Mouse (Mus musculus): ENCODE results near the gene Rps18. TPM values are rescaled to one million over a fixed set of nuclear protein-coding genes. Genes with fewer than 3 reads are reported as not detected.
A peak's percentile ranks its signal among the peaks of the same experiment; 100 is the strongest.
"Not testable (repeated sequence)": the region's sequence is repeated elsewhere in the genome, so short reads cannot be mapped to it uniquely, and the experiment has no call there.

Rps18 gene
- polyA plus RNA-seq, 1 experiment from 2014 or later: 2,437 TPM

- peak overlapping the region; percentile 0; the same call in 1 of the 2 replicates for H3K4me3 ChIP-seq (ENCODE audit: low read depth, low read length)
- no peak for ATAC-seq (replicated peaks; ENCODE audit: low FRiP score, low TSS enrichment, low read depth)
- H3K36me3 ChIP-seq (ENCODE audit: control insufficient read depth, insufficient read depth, low read length): peaks cover 41% of the 10 kb centered on the region
- H3K4me2 ChIP-seq (ENCODE audit: low read length): peak overlapping the region; percentile 99
- no peak overlapping the region for H3K27ac ChIP-seq (ENCODE audit: low read depth)
- 78% methylated on average over 3 of the region's 3 CpGs for WGBS
- no peak for DNase-seq (ENCODE audit: low spot score)
- peak overlapping the region; percentile 32; the same call in 1 of the 2 replicates for H3K9ac ChIP-seq (ENCODE audit: low read length)
- H3K9me3 ChIP-seq (ENCODE audit: control insufficient read depth, low read length): no peaks in the 10 kb centered on the region
- H3K4me1 ChIP-seq (replicated peaks; ENCODE audit: control insufficient read depth, insufficient read depth, low read length): peaks cover 48% of the 10 kb centered on the region
- H3K27me3 ChIP-seq (replicated peaks; ENCODE audit: control insufficient read depth, insufficient read depth, low read length): no peaks in the 10 kb centered on the region
These were observed 2.5 kb downstream of the Rps18 start for GRCm38 (mm10) chr17:33953310-33953709.

GRCm38 (mm10) chr17:33952879-33953278, 2.9 kb downstream of the Rps18 start:
- H3K36me3 ChIP-seq (ENCODE audit: control insufficient read depth, insufficient read depth, low read length): peaks cover 46% of the 10 kb centered on the region
- H3K27me3 ChIP-seq (replicated peaks; ENCODE audit: control insufficient read depth, insufficient read depth, low read length): no peaks in the 10 kb centered on the region
- no peak for ATAC-seq (replicated peaks; ENCODE audit: low FRiP score, low TSS enrichment, low read depth)
- no peaks in the 10 kb centered on the region for H3K9me3 ChIP-seq (ENCODE audit: control insufficient read depth, low read length)
- H3K4me3 ChIP-seq (ENCODE audit: low read depth, low read length): peak overlapping the region; percentile 6; the same call in 1 of the 2 replicates
- peak overlapping the region; percentile 99 for H3K4me2 ChIP-seq (ENCODE audit: low read length)
- 77% methylated on average over 4 of the region's 4 CpGs for whole genome bisulfite sequencing
- peaks cover 48% of the 10 kb centered on the region for H3K4me1 ChIP-seq (replicated peaks; ENCODE audit: control insufficient read depth, insufficient read depth, low read length)
- peak overlapping the region; percentile 32 for H3K9ac ChIP-seq (ENCODE audit: low read length)
- no peak overlapping the region for H3K27ac ChIP-seq (ENCODE audit: low read depth)
- DNase-seq (ENCODE audit: low spot score): no peak

- H3K9ac ChIP-seq (ENCODE audit: low read length); DNase-seq (ENCODE audit: low spot score); H3K27ac ChIP-seq (ENCODE audit: low read depth); H3K27me3 ChIP-seq (replicated peaks; ENCODE audit: control insufficient read depth, insufficient read depth, low read length); H3K9me3 ChIP-seq (ENCODE audit: control insufficient read depth, low read length); ATAC-seq (replicated peaks; ENCODE audit: low FRiP score, low TSS enrichment, low read depth): not testable (repeated sequence)
- WGBS: 82% methylated on average over 13 of the region's 13 CpGs
- H3K4me3 ChIP-seq (ENCODE audit: low read depth, low read length): peak overlapping the region; percentile 45
- peak overlapping the region; percentile 82 for H3K4me2 ChIP-seq (ENCODE audit: low read length)
- peaks cover 48% of the 10 kb centered on the region for H3K4me1 ChIP-seq (replicated peaks; ENCODE audit: control insufficient read depth, insufficient read depth, low read length)
- peaks cover 50% of the 10 kb centered on the region for H3K36me3 ChIP-seq (ENCODE audit: control insufficient read depth, insufficient read depth, low read length)
These were observed 3.8 kb downstream of the Rps18 start for GRCm38 (mm10) chr17:33952015-33952414.

GRCm38 (mm10) chr17:33951021-33951946, 4.5 kb downstream of the Rps18 start, which contains the start of gene B3galt4:
Gene B3galt4 (minus strand): TSS chr17:33951488.
- Histone ChIP-seq H3K27ac (ENCODE audit: low read depth) (peak within 1 kb of the TSS; percentile 92), H3K4me1 (replicated peaks; ENCODE audit: control insufficient read depth, insufficient read depth, low read length) (peaks cover 42% of the 10 kb centered on the region), H3K27me3 (replicated peaks; ENCODE audit: control insufficient read depth, insufficient read depth, low read length) (no peaks in the 10 kb centered on the region), H3K4me2 (ENCODE audit: low read length) (peak within 1 kb of the TSS; percentile 82), H3K9ac (ENCODE audit: low read length) (peak within 1 kb of the TSS; percentile 55), H3K9me3 (ENCODE audit: control insufficient read depth, low read length) (no peaks in the 10 kb centered on the region), H3K36me3 (ENCODE audit: control insufficient read depth, insufficient read depth, low read length) (peaks cover 56% of the 10 kb centered on the region), H3K4me3 (ENCODE audit: low read depth, low read length) (peak within 1 kb of the TSS; percentile 45)
- peak; percentile 91 for DNase-seq (ENCODE audit: low spot score)
- under 1% methylated on average over 45 of the region's 45 CpGs for WGBS
- ATAC-seq (replicated peaks; ENCODE audit: low FRiP score, low TSS enrichment, low read depth): peak; percentile 75

GRCm38 (mm10) chr17:33950131-33950625, 5.6 kb downstream of the Rps18 start:
- Histone ChIP-seq H3K4me2 (ENCODE audit: low read length) (peak overlapping the region; percentile 82), H3K4me1 (replicated peaks; ENCODE audit: control insufficient read depth, insufficient read depth, low read length) (peaks cover 41% of the 10 kb centered on the region), H3K4me3 (ENCODE audit: low read depth, low read length) (peak overlapping the region; percentile 45; the same call in 1 of the 2 replicates), H3K36me3 (ENCODE audit: control insufficient read depth, insufficient read depth, low read length) (peaks cover 66% of the 10 kb centered on the region), H3K9me3 (ENCODE audit: control insufficient read depth, low read length) (no peaks in the 10 kb centered on the region), H3K27me3 (replicated peaks; ENCODE audit: control insufficient read depth, insufficient read depth, low read length) (no peaks in the 10 kb centered on the region), H3K9ac (ENCODE audit: low read length) (no peak overlapping the region), H3K27ac (ENCODE audit: low read depth) (no peak overlapping the region)
- DNase-seq (ENCODE audit: low spot score) (no peak), ATAC-seq (replicated peaks; ENCODE audit: low FRiP score, low TSS enrichment, low read depth) (no peak; the same call in 1 of the 2 replicates)
- WGBS: 78% methylated on average over 10 of the region's 10 CpGs

- DNase-seq (ENCODE audit: low spot score) (no peak), ATAC-seq (replicated peaks; ENCODE audit: low FRiP score, low TSS enrichment, low read depth) (no peak)
- no peak overlapping the region for H3K4me2 ChIP-seq (ENCODE audit: low read length)
- H3K36me3 ChIP-seq (ENCODE audit: control insufficient read depth, insufficient read depth, low read length): peaks cover 71% of the 10 kb centered on the region
- H3K9ac ChIP-seq (ENCODE audit: low read length): no peak overlapping the region
- no peaks in the 10 kb centered on the region for H3K9me3 ChIP-seq (ENCODE audit: control insufficient read depth, low read length)
- WGBS: 80% methylated on average over 19 of the region's 19 CpGs
- H3K27ac ChIP-seq (ENCODE audit: low read depth): no peak overlapping the region
- H3K27me3 ChIP-seq (replicated peaks; ENCODE audit: control insufficient read depth, insufficient read depth, low read length): no peaks in the 10 kb centered on the region
- no peak overlapping the region for H3K4me3 ChIP-seq (ENCODE audit: low read depth, low read length)
- H3K4me1 ChIP-seq (replicated peaks; ENCODE audit: control insufficient read depth, insufficient read depth, low read length): peaks cover 34% of the 10 kb centered on the region
These were observed 6.8 kb downstream of the Rps18 start for GRCm38 (mm10) chr17:33948905-33949537.

- no peak overlapping the region for H3K27ac ChIP-seq (ENCODE audit: low read depth)
- H3K4me1 ChIP-seq (replicated peaks; ENCODE audit: control insufficient read depth, insufficient read depth, low read length): peaks cover 27% of the 10 kb centered on the region
- ATAC-seq (replicated peaks; ENCODE audit: low FRiP score, low TSS enrichment, low read depth) (no peak), DNase-seq (ENCODE audit: low spot score) (no peak)
- H3K4me2 ChIP-seq (ENCODE audit: low read length): no peak overlapping the region
- no peaks in the 10 kb centered on the region for H3K27me3 ChIP-seq (replicated peaks; ENCODE audit: control insufficient read depth, insufficient read depth, low read length)
- H3K9me3 ChIP-seq (ENCODE audit: control insufficient read depth, low read length): no peaks in the 10 kb centered on the region
- H3K9ac ChIP-seq (ENCODE audit: low read length): no peak overlapping the region
- H3K4me3 ChIP-seq (ENCODE audit: low read depth, low read length): no peak overlapping the region
- WGBS: 84% methylated on average over 22 of the region's 22 CpGs
- peaks cover 71% of the 10 kb centered on the region for H3K36me3 ChIP-seq (ENCODE audit: control insufficient read depth, insufficient read depth, low read length)
These were observed 7.5 kb downstream of the Rps18 start for GRCm38 (mm10) chr17:33948090-33948904.

Data from intestine, embryonic 14.5 days (tissue).